Mouse (Mus musculus) liver, postnatal 0 days (tissue): ENCODE measurements around the gene Myo1b. TPM values are rescaled to one million over a fixed set of nuclear protein-coding genes. Genes with fewer than 3 reads are reported as not detected.

ENCODE experiments used
- ATAC-seq: fragments of 200-750 bp; cut with Nextera tagmentation; 2 replicates; pipeline ENCODE4 v1.8.0; 2017; ENCODE audit warnings: mild to moderate bottlenecking, moderate library complexity
- DNase-seq: peaks from one replicate; pipeline ENCODE4 v3.0.0-alpha.2; 2016
- H3K27ac ChIP-seq: fragments of 300-500 bp; sonication (generic); 2 replicates; pipeline ENCODE4 v1.5.1; 2014; ENCODE audit warnings: antibody characterized with exemption, moderate library complexity, mild to moderate bottlenecking, low read depth
- H3K27me3 ChIP-seq: fragments of 300-500 bp; sonication (generic); 2 replicates; pipeline ENCODE4 v1.6.1; 2014; ENCODE audit warnings: low read length, control low read depth, mixed read lengths; ENCODE audit not compliant: insufficient read depth
- H3K36me3 ChIP-seq: fragments of 300-500 bp; sonication (generic); replicated peaks from 2 replicates; pipeline ENCODE4 v1.6.1; 2014; ENCODE audit warnings: mild to moderate bottlenecking, control low read depth, low read length, moderate library complexity, mixed read lengths; ENCODE audit not compliant: insufficient read depth
- H3K4me1 ChIP-seq: fragments of 300-500 bp; sonication (generic); 2 replicates; pipeline ENCODE4 v1.6.1; 2014; ENCODE audit warnings: antibody characterized with exemption, mild to moderate bottlenecking, control low read depth; ENCODE audit not compliant: insufficient read depth
- H3K4me2 ChIP-seq: fragments of 300-500 bp; sonication (generic); 2 replicates; pipeline ENCODE4 v1.6.1; 2014; ENCODE audit warnings: low read depth, mild to moderate bottlenecking, low read length, moderate library complexity, mixed read lengths
- H3K4me3 ChIP-seq: fragments of 300-500 bp; sonication (generic); 2 replicates; pipeline ENCODE4 v1.5.1; 2014; ENCODE audit warnings: low read depth, low read length
- H3K9ac ChIP-seq: fragments of 300-500 bp; sonication (generic); replicated peaks from 2 replicates; pipeline ENCODE4 v1.6.1; 2014; ENCODE audit warnings: mild to moderate bottlenecking, moderate library complexity
- H3K9me3 ChIP-seq: fragments of 300-500 bp; sonication (generic); 2 replicates; pipeline ENCODE4 v1.6.1; 2016; ENCODE audit warnings: mild to moderate bottlenecking, control low read depth, low read length, mixed read lengths
- CTCF ChIP-seq: sonication (generic); IDR thresholded peaks from 2 replicates; pipeline ENCODE4 v1.5.1; 2016; ENCODE audit warnings: antibody characterized with exemption, low read depth
- EP300 ChIP-seq: IDR thresholded peaks from 2 replicates; pipeline ENCODE4 v1.6.1; 2016; ENCODE audit warnings: antibody characterized with exemption, low read depth, mild to moderate bottlenecking
- WGBS: fragments of 180-500 bp; shearing (Covaris S2); extraction: QIAGEN DNeasy Blood & Tissue Kit; methylation state at CpG from one replicate; pipeline ENCODE4 v1.1.7; 2014; ENCODE audit not compliant: insufficient replicate concordance; 5-methylcytosine and 5-hydroxymethylcytosine counted together
- polyA plus RNA-seq: library from polyadenylated mRNA; unstranded; fragments of >200 nt; fragmentation: Nextera tagmentation; extraction: Ambion mirVana; gene quantifications from 2 replicates; pipeline ENCODE4 v1.2.1, GENCODE M21; 2015

Gene Myo1b
- polyA plus RNA-seq, 1 experiment from 2014 or later = 10.7 TPM

DNA sequence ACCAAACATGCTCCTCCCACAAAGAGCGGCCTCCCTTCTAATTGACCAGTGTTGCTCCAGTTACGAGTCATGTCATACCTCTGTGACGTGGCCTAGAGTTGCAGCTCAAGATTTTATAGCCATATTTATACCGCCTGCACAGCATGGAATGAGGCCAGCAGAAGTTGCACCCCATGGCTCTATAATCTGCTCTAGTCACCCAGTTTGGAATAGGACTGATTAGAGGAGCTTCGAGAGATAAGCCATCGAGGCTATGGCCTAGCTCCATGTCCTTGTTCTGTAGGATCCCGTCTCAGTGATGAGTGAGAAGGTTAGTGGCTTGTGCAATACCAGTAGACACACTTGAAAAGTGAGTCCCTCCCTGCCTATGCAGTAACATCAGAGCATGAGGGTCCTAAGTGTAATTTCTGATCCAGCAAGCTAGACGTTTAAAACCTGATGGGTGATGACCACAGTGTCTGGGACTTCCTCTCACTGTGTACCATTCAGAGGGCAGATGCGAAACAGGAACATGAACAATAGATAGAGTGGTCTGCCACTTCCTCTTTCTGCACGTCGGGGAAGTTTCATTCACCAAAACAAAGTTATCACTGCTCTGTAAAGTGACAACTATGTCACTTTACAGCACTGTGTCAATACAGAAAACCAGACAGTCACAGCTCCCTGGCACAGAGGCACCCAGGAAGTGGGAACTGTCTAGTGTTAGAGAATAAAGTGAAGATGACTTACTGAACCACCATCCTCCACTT lies 18.5 kb upstream of the Myo1b start:
- TF ChIP-seq CTCF (no peak), EP300 (no peak)
- no peaks in the 10 kb centered on the region for H3K36me3 ChIP-seq
- H3K27ac ChIP-seq = peak overlapping the region; percentile 57
- no peaks in the 10 kb centered on the region for H3K9me3 ChIP-seq
- no peak overlapping the region for H3K4me2 ChIP-seq
- no peaks in the 10 kb centered on the region for H3K27me3 ChIP-seq
- no peak overlapping the region for H3K9ac ChIP-seq
- WGBS = 36% methylated on average over 11 of the region's 11 CpGs
- H3K4me1 ChIP-seq = peaks cover 14% of the 10 kb centered on the region
- ATAC-seq (peak; percentile 75), DNase-seq (peak; percentile 18)
- no peak overlapping the region for H3K4me3 ChIP-seq

- Histone ChIP-seq H3K27me3 (no peaks in the 10 kb centered on the region), H3K36me3 (no peaks in the 10 kb centered on the region), H3K4me2 (no peak overlapping the region), H3K9ac (no peak overlapping the region), H3K27ac (no peak overlapping the region), H3K4me1 (peaks cover 14% of the 10 kb centered on the region), H3K4me3 (no peak overlapping the region), H3K9me3 (no peaks in the 10 kb centered on the region)
- ATAC-seq (no peak), DNase-seq (no peak)
- 61% methylated on average over 3 of the region's 3 CpGs for WGBS
- no peak for TF ChIP-seq CTCF
- no peak for TF ChIP-seq EP300
Measured at GRCm38 (mm10) chr1:51932826-51933225, 17.0 kb upstream of the Myo1b start.

- peaks cover 14% of the 10 kb centered on the region for H3K4me1 ChIP-seq
- H3K4me3 ChIP-seq = no peak overlapping the region
- DNase-seq = no peak
- no peak overlapping the region for H3K27ac ChIP-seq
- 66% methylated on average over 7 of the region's 7 CpGs for WGBS
- no peaks in the 10 kb centered on the region for H3K9me3 ChIP-seq
- TF ChIP-seq CTCF (no peak), EP300 (no peak)
- H3K36me3 ChIP-seq = no peaks in the 10 kb centered on the region
- H3K4me2 ChIP-seq = no peak overlapping the region
- H3K9ac ChIP-seq = no peak overlapping the region
- H3K27me3 ChIP-seq = no peaks in the 10 kb centered on the region
- ATAC-seq = no peak
Measured at GRCm38 (mm10) chr1:51931561-51931960, 15.7 kb upstream of the Myo1b start.

- peak; percentile 42; the same call in 1 of the 2 replicates for ATAC-seq
- WGBS = 34% methylated on average over 5 of the region's 5 CpGs
- DNase-seq = peak; percentile 37
- Histone ChIP-seq H3K4me2 (no peak overlapping the region), H3K4me3 (no peak overlapping the region), H3K9ac (no peak overlapping the region), H3K9me3 (no peaks in the 10 kb centered on the region), H3K27ac (peak overlapping the region; percentile 57; the same call in 1 of the 2 replicates), H3K4me1 (peaks cover 14% of the 10 kb centered on the region), H3K36me3 (no peaks in the 10 kb centered on the region), H3K27me3 (no peaks in the 10 kb centered on the region)
- TF ChIP-seq EP300 (no peak), CTCF (no peak)
Measured at GRCm38 (mm10) chr1:51930584-51930983, 14.7 kb upstream of the Myo1b start.

DNA sequence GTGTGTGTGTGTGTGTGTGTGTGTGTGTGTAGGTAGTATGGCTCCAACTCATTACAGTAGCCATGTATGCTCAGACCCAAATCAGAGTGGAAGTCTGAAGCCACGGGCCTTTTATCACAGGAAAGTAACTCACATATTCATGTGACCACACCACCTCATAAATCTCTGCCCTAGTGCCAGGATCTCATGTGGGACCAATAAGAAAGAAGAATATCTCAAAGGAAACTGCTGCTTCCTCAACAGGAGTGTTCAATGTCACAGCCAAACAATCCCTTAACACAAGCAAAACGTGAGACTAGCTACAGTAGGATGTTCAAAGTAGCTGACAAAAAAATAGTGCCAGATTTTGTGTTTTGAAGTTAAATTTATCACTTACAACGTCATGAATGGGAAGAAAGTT lies 13.7 kb upstream of the Myo1b start:
- Histone ChIP-seq H3K36me3 (no peaks in the 10 kb centered on the region), H3K4me1 (peaks cover 8% of the 10 kb centered on the region), H3K9me3 (no peaks in the 10 kb centered on the region), H3K4me3 (no peak overlapping the region), H3K27me3 (no peaks in the 10 kb centered on the region), H3K4me2 (no peak overlapping the region), H3K9ac (no peak overlapping the region), H3K27ac (no peak overlapping the region)
- ATAC-seq (no peak), DNase-seq (no peak)
- TF ChIP-seq CTCF (no peak), EP300 (no peak)
- WGBS = 30% methylated on average over 3 of the region's 3 CpGs

- no peak for TF ChIP-seq EP300
- TF ChIP-seq CTCF = no peak
- 39% methylated on average over 12 of the region's 12 CpGs for WGBS
- Histone ChIP-seq H3K36me3 (no peaks in the 10 kb centered on the region), H3K4me1 (no peaks in the 10 kb centered on the region; the same call in 1 of the 2 replicates), H3K4me3 (no peak overlapping the region), H3K9ac (no peak overlapping the region), H3K9me3 (no peaks in the 10 kb centered on the region), H3K4me2 (no peak overlapping the region), H3K27ac (no peak overlapping the region), H3K27me3 (no peaks in the 10 kb centered on the region)
- DNase-seq (no peak), ATAC-seq (peak; percentile 69)
Measured at GRCm38 (mm10) chr1:51922820-51923219, 6.9 kb upstream of the Myo1b start.
